Mouse (Mus musculus) mature B cell (primary cell): Measurements from ENCODE around the gene Bicd1.
"Not testable (repeated sequence)": the region's sequence is repeated elsewhere in the genome, so short reads cannot be mapped to it uniquely, and the experiment has no call there.

ENCODE experiments used
- in situ Hi-C: fragments of 300-500 bp; cut with MboI; formaldehyde crosslinking; loops from 2 replicates; pipeline ENCODE4 v1.14.3; 2019

Bicd1 gene

DNA sequence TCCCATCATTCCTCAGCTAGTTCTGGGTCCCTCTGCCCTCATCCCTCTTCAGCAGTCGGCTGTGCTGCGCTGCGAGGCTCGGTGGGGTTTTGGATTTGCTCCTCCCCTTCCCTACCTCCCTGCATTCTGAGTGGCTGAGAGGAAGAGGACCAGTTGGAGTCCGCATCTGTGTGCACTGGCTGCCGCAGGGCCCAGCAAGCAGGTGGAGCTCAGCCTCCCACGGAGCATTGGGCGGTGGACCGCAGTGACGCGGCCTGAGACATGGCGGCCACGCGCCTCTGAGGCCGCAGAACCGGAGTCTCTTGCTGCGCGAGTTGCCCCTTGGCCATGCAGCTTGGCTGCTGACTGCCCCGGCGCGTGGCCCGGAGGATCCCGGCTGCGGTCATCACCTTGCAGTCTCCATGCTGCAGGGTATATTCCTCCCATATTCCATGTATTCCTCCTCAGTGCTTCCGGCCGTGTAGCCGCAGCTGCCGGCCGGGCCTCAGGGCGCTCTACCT, at the start of gene Bicd1:
Bicd1 (plus strand) TSS at position 54 of the 500 bp plus-strand sequence.
- in situ Hi-C loops: no loop called here

DNA sequence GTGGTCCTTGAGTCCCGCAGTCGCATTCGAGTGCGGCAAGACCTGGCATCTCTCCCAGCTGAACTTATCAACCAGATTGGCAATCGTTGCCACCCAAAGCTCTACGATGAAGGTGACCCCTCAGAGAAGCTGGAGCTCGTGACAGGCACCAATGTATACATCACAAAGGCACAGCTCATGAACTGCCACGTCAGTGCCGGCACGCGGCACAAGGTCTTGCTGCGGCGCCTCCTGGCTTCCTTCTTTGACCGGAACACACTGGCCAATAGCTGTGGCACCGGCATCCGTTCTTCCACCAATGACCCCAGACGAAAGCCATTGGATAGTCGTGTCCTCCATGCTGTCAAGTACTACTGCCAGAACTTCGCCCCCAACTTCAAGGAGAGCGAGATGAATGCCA, 46.2 kb upstream of the Bicd1 start:
- in situ Hi-C loops: not testable (repeated sequence)

DNA sequence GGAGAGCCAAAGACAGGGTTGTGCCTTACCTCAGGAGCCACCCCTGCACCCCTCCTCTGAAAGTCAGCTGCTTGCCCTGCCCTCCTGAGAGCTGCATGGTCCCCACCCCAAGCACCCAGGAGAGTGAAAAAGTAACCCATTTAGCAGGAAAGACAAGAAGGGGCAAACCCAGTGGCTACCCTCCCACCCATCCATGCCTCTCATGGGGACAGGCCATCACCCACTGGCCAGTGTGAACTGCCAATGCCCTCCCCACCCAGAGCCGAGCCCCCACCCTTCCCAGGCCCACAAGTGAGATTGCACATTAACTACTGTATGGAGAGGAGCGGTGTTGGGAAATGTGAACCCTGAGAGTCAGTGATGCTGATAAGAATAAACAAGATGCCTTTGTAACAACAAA, 42.7 kb upstream of the Bicd1 start:
- in situ Hi-C loops: not testable (repeated sequence)

DNA sequence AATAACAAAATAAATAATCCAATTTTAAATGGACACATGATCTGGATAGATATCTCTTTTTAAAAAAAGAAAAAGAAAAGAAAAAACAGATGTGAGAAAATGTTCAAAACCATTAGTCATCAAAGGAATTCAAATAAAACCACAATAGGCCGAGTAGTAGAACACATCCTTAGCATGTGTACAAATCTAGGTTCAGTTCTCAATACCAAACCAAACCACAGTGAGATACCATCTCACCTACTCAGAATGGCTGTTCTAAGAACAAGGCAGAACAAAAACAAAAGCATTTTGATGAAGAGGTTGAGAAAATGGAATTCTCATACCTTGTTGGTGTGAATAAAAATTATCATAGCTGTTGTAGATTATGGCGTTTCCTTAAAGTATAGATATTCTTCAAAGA, 42.3 kb upstream of the Bicd1 start:
- in situ Hi-C loops: no loop called here

DNA sequence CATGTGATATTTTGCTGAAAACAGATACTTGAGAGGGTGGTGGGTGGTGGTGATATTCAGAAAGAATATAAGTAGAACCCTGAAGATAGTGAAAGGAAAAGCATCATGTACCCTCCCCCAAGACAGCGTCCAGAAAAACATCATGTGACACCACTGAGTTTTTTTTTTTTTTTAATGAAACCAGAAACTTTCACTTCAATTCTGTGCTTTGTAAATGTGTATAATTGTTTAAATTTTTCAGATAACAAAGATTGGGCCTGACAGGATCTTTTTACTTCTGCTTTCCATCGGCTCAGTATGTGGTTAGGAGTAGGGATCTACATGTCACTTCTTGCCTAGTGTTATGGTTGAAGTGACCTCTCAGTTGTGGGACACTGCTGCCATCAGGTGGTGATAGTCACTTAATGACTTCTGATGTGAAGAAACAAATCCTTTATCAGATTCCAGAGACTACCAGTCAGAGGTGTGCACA, 33.7 kb upstream of the Bicd1 start:
- in situ Hi-C loops: loop anchor here (5.0 kb wide), 1 partner anchor 238 kb away; the partner anchor contains the start of gene Etfbkmt

DNA sequence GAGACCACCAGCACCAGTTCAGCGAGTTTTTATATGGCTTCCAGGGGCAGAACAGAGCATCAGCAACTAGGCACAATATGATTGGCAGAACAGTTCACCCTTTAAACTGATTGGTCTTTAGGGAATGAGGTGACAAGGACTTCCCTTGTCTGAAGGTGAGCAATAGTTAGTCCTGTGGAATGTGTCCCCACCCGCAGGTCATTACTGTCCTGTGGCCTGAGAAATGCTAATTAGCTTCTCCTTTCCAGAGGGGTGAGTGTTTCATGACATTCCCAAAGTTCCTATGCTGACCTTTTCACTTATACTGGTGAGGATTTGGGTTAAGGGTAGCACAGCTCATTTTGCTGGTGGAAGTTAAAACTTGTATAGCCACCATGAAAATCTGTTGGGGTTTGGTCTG, 25.2 kb upstream of the Bicd1 start:
- in situ Hi-C loops: no loop called here

DNA sequence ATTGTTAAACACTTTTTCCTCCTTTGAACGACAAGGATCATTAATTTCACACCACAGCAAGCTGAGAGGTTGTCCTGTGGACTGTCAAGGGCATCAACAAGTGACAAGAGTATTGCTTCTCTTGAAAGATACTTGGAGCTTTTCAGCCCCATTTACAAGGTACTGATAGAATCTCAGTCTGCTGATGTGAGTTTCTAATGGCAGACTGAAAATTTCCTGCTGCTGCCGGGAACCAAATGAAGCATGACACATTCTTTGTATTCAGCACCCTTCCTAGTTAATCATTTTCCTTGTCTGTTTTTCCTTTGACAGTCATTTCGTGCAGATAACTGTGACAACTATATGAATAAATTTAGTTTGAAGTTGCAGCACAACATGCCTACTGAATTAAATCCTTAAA, 22.3 kb upstream of the Bicd1 start:
- in situ Hi-C loops: no loop called here

DNA sequence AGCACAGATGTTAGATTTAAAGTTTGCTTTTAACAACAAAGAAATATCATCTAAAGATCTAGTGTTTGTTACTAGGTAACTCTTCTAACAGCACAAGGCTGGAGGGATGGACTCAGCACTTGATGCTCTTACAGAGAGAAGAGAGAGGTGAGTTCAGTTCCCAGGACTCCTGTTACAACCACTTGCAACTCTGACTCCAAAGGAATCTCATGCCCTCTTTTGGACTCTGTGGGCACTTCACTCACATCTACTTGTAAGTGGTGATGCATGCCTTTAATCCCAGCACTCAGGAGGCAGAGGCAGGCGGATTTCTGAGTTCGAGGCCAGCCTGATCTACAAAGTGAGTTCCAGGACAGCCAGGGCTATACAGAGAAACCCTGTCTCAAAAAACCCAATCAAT, 19.1 kb upstream of the Bicd1 start:
- in situ Hi-C loops: not testable (repeated sequence)

DNA sequence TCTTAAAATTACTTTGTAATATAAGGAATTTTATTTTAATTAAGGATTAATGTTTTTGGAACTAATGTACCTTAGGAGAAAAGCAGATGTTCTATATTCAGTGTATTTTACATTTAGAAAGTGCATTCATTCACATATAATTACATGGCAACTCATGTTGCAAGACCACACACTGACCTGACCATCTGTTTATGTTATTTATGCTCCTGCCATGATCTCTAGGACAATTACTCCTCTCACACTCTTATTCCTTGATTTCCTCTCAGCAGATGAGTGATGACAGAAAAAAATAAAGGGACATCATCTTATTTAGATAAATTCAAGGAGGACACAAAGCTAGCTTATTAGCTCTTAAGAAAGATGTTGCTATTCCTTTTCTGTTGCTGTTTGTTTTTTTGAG, 9.3 kb upstream of the Bicd1 start:
- in situ Hi-C loops: no loop called here

DNA sequence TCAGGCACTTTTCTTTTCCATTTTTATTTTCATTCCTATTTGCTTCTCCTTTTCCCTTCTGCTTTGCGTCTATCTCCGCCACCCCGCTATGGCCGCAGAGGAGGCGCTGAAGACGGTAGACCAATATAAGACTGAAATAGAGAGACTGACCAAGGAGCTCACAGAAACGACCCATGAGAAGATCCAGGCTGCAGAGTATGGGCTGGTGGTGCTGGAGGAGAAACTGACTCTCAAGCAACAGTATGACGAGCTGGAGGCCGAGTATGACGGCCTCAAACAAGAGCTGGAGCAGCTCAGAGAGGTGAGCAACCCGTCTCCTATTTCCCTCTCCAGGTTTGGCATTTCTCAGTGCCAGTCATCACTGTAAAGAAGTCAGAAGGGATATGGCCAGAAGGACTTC, 655 bp downstream of the Bicd1 start:
- in situ Hi-C loops: no loop called here

DNA sequence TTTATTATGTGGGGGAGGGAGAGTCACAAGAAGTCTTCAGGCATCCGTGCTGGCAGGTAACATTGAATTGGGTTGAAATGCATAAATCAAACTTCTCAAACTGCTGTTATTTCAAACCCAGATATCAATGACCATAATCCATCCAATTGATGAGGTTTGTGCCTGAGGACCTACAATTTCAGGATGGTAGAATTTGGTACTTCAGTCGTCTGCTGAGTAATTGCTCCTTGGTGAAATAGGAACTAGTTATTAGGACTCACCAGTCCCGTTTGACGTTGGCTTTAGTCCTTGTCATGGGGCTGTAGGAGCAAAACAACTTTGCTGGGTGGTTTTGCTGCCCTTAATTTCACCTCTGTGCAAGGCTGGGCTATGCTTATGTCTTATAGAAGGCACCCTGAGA, 1.2 kb downstream of the Bicd1 start:
- in situ Hi-C loops: no loop called here

DNA sequence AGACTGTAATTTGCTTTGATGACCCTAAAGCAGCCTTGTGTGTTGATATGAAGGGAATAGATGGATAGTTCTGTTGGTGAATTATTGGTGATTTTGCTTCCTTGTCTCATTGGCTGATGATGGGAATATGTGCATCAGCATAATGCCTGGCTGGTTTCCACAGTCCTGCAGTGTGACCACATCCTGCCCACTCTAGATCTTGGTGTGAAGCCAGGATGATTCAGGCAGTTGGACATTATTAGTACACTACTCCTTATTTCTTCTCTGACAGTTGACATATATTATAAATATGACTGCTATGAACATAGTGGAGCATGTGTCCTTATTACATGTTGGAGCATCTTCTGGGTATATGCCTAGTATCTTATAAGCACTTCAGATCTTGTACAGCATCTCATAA, 4.6 kb downstream of the Bicd1 start:
- in situ Hi-C loops: no loop called here

DNA sequence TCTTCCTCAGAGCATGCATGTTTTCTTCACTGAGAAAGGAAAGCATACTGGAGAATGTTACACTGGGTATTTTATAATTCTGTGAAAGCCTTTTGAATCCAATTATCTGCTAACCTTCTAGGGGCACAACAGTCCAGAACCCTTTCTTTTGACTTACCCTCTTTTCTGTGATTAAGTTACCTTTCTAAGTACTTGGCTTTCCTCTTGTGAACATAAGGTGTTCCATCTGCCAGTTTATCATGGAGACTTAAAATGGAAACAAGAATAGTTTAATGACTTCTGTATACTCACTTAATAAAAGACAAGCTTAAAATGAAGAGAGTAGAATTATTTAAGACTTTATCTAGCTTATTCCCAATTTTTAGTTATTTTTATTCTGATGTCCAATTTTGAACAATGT, 16.1 kb downstream of the Bicd1 start:
- in situ Hi-C loops: no loop called here

DNA sequence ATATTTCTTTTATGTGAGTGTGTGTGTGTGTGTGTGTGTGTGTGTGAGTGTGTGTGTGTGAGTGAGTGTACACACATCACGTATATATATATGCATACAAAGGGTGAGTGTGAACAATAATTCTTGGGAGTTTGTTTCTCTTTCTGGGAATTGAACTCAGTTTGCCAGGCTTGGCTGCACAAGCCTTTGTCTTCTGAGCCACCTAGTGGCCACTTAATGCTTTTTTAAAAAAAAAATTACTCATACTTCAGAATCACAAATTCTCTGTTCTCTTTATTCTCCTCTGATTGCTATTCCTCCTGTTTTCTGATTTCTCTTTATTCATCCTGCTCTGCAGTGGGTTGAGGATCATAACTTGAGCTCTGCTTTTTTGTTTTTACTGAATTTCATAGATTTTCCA, 30.5 kb downstream of the Bicd1 start:
- in situ Hi-C loops: no loop called here

DNA sequence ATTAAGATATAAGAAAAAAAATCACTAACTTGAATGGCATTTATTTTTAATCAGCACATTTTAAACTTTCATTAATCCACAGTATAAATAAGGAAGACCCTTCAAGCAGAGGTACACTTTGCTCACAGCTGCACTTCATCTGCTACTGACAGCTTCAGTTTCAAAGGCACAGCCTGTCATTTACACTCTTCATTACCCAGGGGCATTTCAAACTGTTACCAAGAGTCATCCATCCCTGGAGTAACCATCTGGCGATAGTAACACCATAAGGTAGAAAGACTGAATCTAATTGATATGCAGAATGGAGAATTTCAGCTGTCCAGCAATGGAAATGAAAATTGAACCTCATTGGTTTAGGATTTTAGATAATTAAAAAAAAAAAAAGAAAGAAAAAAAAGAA, 34.2 kb downstream of the Bicd1 start:
- in situ Hi-C loops: no loop called here

DNA sequence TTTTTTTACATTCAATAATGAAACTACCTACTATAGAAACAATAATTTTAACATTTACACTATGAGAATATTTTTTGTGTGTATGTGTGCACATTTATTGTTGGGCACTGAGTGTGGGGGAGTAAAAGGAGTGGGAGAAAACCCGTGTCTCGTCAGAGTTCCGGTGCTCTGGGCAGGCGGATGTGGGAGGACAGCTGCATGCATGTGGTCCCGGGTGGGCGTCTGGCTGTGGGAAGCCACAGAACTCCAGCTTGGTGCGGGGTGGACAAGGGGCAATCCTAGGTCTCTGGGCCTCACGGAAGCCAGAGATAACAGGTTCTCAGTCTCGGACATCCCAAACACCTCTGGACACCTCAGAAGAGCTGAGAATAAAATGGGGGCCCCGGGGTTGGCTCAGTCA, 37.2 kb downstream of the Bicd1 start:
- in situ Hi-C loops: no loop called here

DNA sequence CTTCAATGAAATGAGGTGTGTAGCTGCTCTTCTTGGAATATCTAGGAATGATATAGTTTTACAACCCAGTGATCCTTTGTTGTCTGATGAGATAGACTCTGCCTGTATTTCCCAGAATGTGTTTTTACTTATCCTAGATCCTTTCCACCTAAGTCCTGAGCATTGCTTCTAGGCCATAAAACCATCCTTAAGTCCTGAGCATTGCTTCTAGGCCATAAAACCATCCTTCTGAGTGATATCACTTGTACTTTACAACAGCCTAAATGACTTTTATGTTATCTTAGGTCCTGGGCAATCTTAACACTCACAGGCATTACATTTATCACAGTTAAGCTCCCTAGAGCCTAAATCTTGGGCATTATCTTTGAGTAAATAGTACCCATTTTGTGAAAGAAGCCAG, 48.6 kb downstream of the Bicd1 start:
- in situ Hi-C loops: no loop called here

DNA sequence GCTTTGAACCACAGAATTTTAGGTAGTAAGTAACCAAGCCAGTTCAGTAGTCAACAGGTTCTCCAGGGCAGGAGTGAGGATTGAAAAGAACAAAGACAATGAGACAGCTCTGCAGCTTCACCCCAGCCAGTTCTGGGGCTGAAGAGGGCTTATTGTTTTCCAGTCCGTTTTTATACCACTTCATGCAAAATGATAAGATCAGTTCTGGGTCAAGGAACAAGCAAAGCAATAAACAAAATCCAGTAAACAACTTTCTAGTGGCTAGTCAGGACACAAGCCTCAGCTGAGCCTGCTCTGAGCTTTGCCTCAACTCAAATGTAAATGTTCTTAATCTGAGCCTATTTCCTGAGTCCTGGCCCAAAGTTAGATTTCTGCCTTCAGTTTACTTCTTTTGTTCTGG, 52.3 kb downstream of the Bicd1 start:
- in situ Hi-C loops: no loop called here

DNA sequence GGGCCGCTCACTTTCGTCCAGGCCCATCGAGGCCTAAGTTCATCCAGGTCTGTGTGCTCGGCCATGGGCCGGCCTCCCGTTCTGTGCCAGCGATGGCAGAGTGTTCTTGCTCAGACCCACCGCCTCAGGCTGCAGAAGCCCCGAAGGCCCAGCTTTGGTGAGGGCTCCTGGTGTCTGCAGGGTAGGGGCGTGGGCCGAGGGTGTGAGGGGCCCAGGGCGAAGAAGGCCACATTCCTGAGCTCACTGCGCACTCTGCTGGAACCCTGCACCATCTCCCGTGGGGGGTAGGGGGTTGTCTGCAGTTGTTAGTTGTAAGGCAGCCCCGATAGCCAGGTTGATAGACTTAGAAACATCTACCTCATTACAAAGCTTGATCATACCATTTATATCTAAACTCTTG, 62.8 kb downstream of the Bicd1 start:
- in situ Hi-C loops: no loop called here

DNA sequence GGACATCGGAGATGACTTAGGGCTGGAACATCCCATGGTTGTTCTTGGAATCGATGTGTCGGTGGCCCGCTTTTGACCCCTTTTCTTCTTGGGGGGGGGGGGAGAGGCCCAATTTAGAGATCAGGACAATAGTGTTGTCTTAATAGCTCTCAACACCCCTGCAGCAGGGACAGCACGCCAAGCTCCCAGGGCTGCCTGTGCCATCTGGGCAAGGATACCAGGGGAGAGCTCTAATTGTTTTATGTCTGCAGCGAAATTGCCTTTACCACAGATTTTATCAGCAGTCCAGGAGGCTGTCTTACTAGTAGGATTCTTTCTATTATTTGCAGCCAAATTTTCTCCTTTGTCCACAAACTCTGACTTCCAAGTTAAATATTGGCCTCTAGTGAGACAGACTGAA, 63.8 kb downstream of the Bicd1 start:
- in situ Hi-C loops: not testable (repeated sequence)

DNA sequence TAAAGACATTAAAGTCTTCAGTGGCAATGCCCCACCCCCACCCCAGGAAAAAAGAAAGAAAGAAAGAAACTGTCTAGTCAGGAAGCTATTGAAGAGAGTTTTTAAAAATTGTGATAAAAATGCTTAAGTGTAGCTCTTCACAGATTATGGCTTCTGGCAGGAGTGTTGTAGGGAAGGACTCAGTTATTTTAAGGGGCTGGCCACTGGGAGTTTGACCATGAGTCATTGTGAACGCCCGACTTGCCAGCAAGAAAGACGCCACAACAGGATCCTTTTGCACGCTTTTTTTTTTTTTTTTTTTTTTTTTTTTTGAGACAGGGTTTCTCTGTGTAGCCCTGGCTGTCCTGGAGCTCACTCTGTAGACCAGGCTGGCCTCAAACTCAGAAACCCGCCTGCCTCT, 73.2 kb downstream of the Bicd1 start:
- in situ Hi-C loops: not testable (repeated sequence)

DNA sequence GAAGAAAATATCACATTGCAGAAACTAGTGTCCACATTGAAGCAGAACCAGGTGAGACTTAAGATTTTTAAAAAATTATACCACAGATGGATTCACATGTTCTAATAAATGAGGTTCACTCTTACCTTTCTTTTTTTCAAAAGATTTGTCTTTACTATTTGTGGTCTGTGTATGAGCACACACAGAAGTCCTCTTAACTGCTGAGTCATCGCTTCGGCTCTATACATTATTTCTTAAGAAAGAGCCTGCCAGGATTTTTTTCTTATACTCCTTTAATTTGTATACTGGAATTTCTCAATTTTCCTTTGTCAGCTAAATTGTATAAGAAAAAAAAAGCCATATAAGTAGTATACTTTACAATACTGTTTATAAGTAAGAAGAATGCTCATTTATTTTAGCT, 86.0 kb downstream of the Bicd1 start:
- in situ Hi-C loops: no loop called here

DNA sequence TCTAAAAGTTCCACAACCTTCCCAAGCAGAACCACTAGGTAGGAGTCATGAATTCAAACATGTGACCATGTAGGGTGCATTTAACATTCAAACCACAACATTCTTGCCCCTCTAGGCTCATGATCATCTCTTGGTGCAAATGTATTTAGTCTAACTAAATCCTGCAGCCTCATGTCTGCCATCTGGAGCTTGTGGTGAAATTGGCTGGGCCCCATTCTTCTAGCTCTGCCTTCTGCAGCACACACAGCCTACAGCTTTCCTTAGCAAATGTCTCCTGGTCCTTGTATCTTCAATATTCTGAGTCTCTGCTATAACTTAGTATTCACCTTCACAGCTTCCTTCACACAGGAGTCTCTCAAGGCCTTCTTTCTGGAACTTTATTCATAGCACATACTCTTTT, 87.2 kb downstream of the Bicd1 start:
- in situ Hi-C loops: no loop called here

DNA sequence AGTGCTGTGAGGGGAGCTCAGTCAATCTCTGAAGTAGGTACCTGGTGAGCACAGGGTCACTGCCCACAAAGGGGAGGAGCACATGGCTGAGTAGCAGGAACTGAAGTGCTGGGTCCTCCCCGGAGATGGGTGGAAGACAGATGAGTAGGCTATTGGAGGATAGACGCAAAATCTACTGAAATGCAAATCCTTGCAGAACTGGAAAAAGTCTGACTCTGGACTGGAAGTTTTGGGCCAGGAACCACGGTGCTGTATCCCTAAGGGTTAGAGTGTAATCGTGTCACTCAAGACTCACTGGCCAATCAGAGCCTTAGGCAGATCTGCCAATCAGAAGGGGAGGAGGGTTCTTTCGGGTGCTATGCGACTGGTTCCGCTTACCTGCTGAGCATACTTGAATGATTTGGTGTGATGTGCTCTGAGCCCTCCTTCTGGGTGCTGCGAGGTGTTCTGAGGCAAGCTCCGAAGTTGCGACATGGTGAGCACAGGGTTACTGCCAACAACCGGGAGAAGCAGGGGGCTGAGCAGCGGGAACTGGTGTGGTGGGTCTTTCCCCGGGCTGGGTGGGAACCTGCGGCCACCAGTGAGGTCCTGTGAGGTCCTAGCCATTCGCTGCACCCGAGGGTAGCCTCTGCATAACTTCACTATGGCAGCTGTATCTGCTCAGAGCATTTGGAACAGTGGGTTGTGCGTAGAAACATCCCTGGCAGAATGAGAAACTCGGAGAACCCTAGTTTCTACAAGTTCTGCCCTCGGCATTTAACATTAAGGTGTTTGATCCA, 157.2 kb downstream of the Bicd1 start:
- in situ Hi-C loops: no loop called here
